Mouse (Mus musculus) Muller cell, postnatal 12 days (primary cell): Measurements from ENCODE around the gene Hhatl.

ENCODE experiments used
- DNase-seq: peaks from one replicate; pipeline ENCODE4 v3.0.0-alpha.2; 2015; ENCODE audit errors: inconsistent ontology term

Gene Hhatl

GRCm38 (mm10) chr9:121759091-121760081 lies 32.9 kb downstream of the Hhatl start, which contains the start of gene Zfp651:
Zfp651 (plus strand) TSS chr9:121759330.
- DNase-seq = peak; percentile 84

- no peak for DNase-seq
Measured at GRCm38 (mm10) chr9:121757835-121758814, 34.2 kb downstream of the Hhatl start.

GRCm38 (mm10) chr9:121757432-121757831 lies 34.9 kb downstream of the Hhatl start:
- DNase-seq = peak; percentile 52

- no peak for DNase-seq
Measured at GRCm38 (mm10) chr9:121756785-121757184, 35.5 kb downstream of the Hhatl start.

- no peak for DNase-seq
Measured at GRCm38 (mm10) chr9:121754624-121755023, 37.7 kb downstream of the Hhatl start.

- no peak for DNase-seq
Measured at GRCm38 (mm10) chr9:121752774-121753173, 39.5 kb downstream of the Hhatl start.

- DNase-seq = no peak
Measured at GRCm38 (mm10) chr9:121744051-121744450, 48.3 kb downstream of the Hhatl start.

- DNase-seq = no peak
Measured at GRCm38 (mm10) chr9:121741168-121741567, 51.1 kb downstream of the Hhatl start.

GRCm38 (mm10) chr9:121740490-121740889 lies 51.8 kb downstream of the Hhatl start:
- DNase-seq = no peak
